Comparison of ENCODE assay signal across 8 mouse cellular contexts in genomic region chr17:33968927-33969326, GRCm38 (mm10). TPM values are rescaled to one million over a fixed set of nuclear protein-coding genes. Genes with fewer than 3 reads are reported as not detected.
A peak's percentile ranks its signal among the peaks of the same experiment; 100 is the strongest.
DNase-seq lines count a peak whose midpoint lies in the region; ATAC-seq and TF ChIP-seq lines count a peak whose summit lies in the region.

No protein-coding gene starts in this region.

- POLR2A ChIA-PET in Patski (lab: Charles Lee), result no interaction called here

- no peak overlapping the region for H3K27ac ChIP-seq in kidney, embryonic 15.5 days
- H3K27ac ChIP-seq in hindbrain, embryonic 14.5 days, result no peak overlapping the region

- DNase-seq in kidney, adult 8-10 months, result no peak
- DNase-seq in Patski (ENCODE audit: low read depth, low spot score), result no peak
- peak; percentile 48 for DNase-seq in hindbrain, embryonic 14.5 days (ENCODE audit: low spot score)
- DNase-seq in testis, postnatal 14 days (ENCODE audit: low spot score), result no peak
- DNase-seq in urinary bladder, postnatal 10 days (ENCODE audit: low spot score), result no peak
- DNase-seq in cerebellum, postnatal 25 days, result no peak

- no peak overlapping the region for H3K9ac ChIP-seq in kidney, embryonic 15.5 days
- H3K9ac ChIP-seq in hindbrain, embryonic 14.5 days, result no peak overlapping the region

- CTCF ChIA-PET in Patski (lab: Charles Lee), result interaction anchor here (1.2 to 3.2 kb wide), 4 partner anchors 12 to 35 kb away, joined by 3 to 37 read pairs (median 6); no protein-coding TSS in a partner anchor

- no peaks in the 10 kb centered on the region for H3K4me1 ChIP-seq in kidney, embryonic 15.5 days
- H3K4me1 ChIP-seq in hindbrain, embryonic 14.5 days (replicated peaks; ENCODE audit: control insufficient read depth, insufficient read depth, low read length), result no peaks in the 10 kb centered on the region

- TF ChIP-seq CTCF in Patski (IDR thresholded peaks at IDR 0.05), result peak; percentile 55

- no peaks in the 10 kb centered on the region for H3K9me3 ChIP-seq in kidney, embryonic 15.5 days (replicated peaks)
- no peaks in the 10 kb centered on the region for H3K9me3 ChIP-seq in hindbrain, embryonic 14.5 days (ENCODE audit: control insufficient read depth, low read length)

- H3K27me3 ChIP-seq in kidney, embryonic 15.5 days, result peaks cover 3% of the 10 kb centered on the region; the same call in 1 of the 2 replicates
- H3K27me3 ChIP-seq in Patski, result no peaks in the 10 kb centered on the region
- no peaks in the 10 kb centered on the region; the same call in 1 of the 2 replicates for H3K27me3 ChIP-seq in hindbrain, embryonic 14.5 days (ENCODE audit: control insufficient read depth, insufficient read depth, low read length)

- in situ Hi-C loops in Patski (cut with MboI; ENCODE audit: low pct_unique_long_range_greater_than_20kb), result loop anchor here (5.0 to 10.0 kb wide), 2 partner anchors 33 to 1336 kb away; partner anchors contain the start of gene H2-K1

- 28% methylated on average over 5 of the region's 5 CpGs for WGBS in kidney, embryonic 15.5 days
- WGBS in hindbrain, embryonic 14.5 days, result 32% methylated on average over 5 of the region's 5 CpGs

- peak; percentile 27; the same call in 1 of the 2 replicates for ATAC-seq in kidney, embryonic 15.5 days (replicated peaks; ENCODE audit: low FRiP score)
- ATAC-seq in Patski, result peak; percentile 36
- ATAC-seq in hindbrain, embryonic 14.5 days (ENCODE audit: low FRiP score), result peak; percentile 17; the same call in 1 of the 2 replicates
- peak; percentile 23; the same call in 1 of the 2 replicates for ATAC-seq in megakaryocyte, adult 5-6 weeks (ENCODE audit: poor library complexity, severe bottlenecking)

- H3K36me3 ChIP-seq in kidney, embryonic 15.5 days, result peaks cover 24% of the 10 kb centered on the region
- peaks cover 22% of the 10 kb centered on the region for H3K36me3 ChIP-seq in hindbrain, embryonic 14.5 days (replicated peaks; ENCODE audit: control insufficient read depth, insufficient read depth)

- H3K4me3 ChIP-seq in kidney, embryonic 15.5 days (replicated peaks), result no peak overlapping the region
- no peak overlapping the region for H3K4me3 ChIP-seq in hindbrain, embryonic 14.5 days (replicated peaks; ENCODE audit: low read length)

- H3K4me2 ChIP-seq in kidney, embryonic 15.5 days, result no peak overlapping the region
- H3K4me2 ChIP-seq in hindbrain, embryonic 14.5 days (replicated peaks), result no peak overlapping the region

RNA-seq across cellular contexts. Expression of gene Rps18, which starts 13.1 kb away (rescaled TPM):
- polyA plus RNA-seq in kidney, embryonic 15.5 days (2015; fragmentation: Nextera tagmentation; extraction: Ambion mirVana), result 1,731 and 1,904 TPM in 2 replicates
- 1,854 TPM for polyA plus RNA-seq in Patski (2021)
- polyA plus RNA-seq in hindbrain, embryonic 14.5 days (2014; fragmentation: Nextera tagmentation; extraction: Ambion mirVana), result 804 and 966 TPM in 2 replicates
- 2,016 and 2,115 TPM in 2 replicates for total RNA-seq in megakaryocyte, adult 5-6 weeks (2015)
- 724 and 801 TPM in 2 replicates for total RNA-seq in megakaryocyte, adult 5-6 weeks (2017)

RNA-seq across cellular contexts. Expression of gene Vps52, which starts 13.3 kb away (rescaled TPM):
- 48.0 and 53.5 TPM in 2 replicates for polyA plus RNA-seq in kidney, embryonic 15.5 days (2015; fragmentation: Nextera tagmentation; extraction: Ambion mirVana)
- polyA plus RNA-seq in Patski (2021), result 56.9 TPM
- polyA plus RNA-seq in hindbrain, embryonic 14.5 days (2014; fragmentation: Nextera tagmentation; extraction: Ambion mirVana), result 56.0 and 56.6 TPM in 2 replicates
- total RNA-seq in megakaryocyte, adult 5-6 weeks (2015), result 15.7 and 17.7 TPM in 2 replicates
- total RNA-seq in megakaryocyte, adult 5-6 weeks (2017), result 11.6 and 22.8 TPM in 2 replicates

RNA-seq across cellular contexts. Expression of gene B3galt4, which starts 17.6 kb away (rescaled TPM):
- 5.1 and 5.6 TPM in 2 replicates for polyA plus RNA-seq in kidney, embryonic 15.5 days (2015; fragmentation: Nextera tagmentation; extraction: Ambion mirVana)
- 2.8 TPM for polyA plus RNA-seq in Patski (2021)
- polyA plus RNA-seq in hindbrain, embryonic 14.5 days (2014; fragmentation: Nextera tagmentation; extraction: Ambion mirVana), result 7.8 and 9.2 TPM in 2 replicates
- total RNA-seq in megakaryocyte, adult 5-6 weeks (2015), result 3.5 and 4.0 TPM in 2 replicates
- total RNA-seq in megakaryocyte, adult 5-6 weeks (2017), result 4.9 and 5.7 TPM in 2 replicates

RNA-seq across cellular contexts. Expression of gene Wdr46, which starts 28.5 kb away (rescaled TPM):
- polyA plus RNA-seq in kidney, embryonic 15.5 days (2015; fragmentation: Nextera tagmentation; extraction: Ambion mirVana), result 41.8 and 44.0 TPM in 2 replicates
- polyA plus RNA-seq in Patski (2021), result 35.8 TPM
- polyA plus RNA-seq in hindbrain, embryonic 14.5 days (2014; fragmentation: Nextera tagmentation; extraction: Ambion mirVana), result 15.6 and 19.5 TPM in 2 replicates
- total RNA-seq in megakaryocyte, adult 5-6 weeks (2015), result 12.2 and 12.4 TPM in 2 replicates
- 21.6 and 23.7 TPM in 2 replicates for total RNA-seq in megakaryocyte, adult 5-6 weeks (2017)

RNA-seq across cellular contexts. Expression of gene Pfdn6, which starts 28.8 kb away (rescaled TPM):
- 171 and 183 TPM in 2 replicates for polyA plus RNA-seq in kidney, embryonic 15.5 days (2015; fragmentation: Nextera tagmentation; extraction: Ambion mirVana)
- 115 TPM for polyA plus RNA-seq in Patski (2021)
- polyA plus RNA-seq in hindbrain, embryonic 14.5 days (2014; fragmentation: Nextera tagmentation; extraction: Ambion mirVana), result 157 and 161 TPM in 2 replicates
- 84.1 and 88.3 TPM in 2 replicates for total RNA-seq in megakaryocyte, adult 5-6 weeks (2015)
- 148 and 161 TPM in 2 replicates for total RNA-seq in megakaryocyte, adult 5-6 weeks (2017)
